Mouse (Mus musculus) cerebellum, postnatal 36 days (tissue): ENCODE data around the gene Nacc1.

Experiments used
- DNase-seq, 2 experiments: peaks; one replicate each; pipeline ENCODE4 v3.0.0; 2021 to 2022; ENCODE audit warnings: mixed read lengths in 2 of 2

The Nacc1 gene

DNA sequence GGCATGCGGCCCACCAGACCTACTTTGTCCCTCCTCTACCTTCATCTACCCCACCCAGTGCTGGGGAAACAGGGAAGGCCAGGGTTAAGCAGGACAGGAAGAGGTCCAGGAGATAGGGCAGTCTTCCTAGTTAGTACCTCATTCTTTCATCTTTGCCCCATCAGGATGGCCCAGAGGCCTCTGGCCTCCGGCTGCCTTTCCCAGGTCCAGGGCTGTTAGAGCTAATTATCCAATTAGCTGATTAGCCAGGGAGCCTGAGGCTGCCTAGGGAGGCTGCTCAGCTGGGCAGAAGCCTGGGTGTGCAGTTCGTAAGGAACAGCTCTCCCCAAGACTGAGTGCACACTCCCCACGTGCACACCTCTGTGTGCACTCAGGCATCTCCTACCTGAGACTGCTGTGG, 25.7 kb upstream of the Nacc1 start:
- no peak for DNase-seq

DNA sequence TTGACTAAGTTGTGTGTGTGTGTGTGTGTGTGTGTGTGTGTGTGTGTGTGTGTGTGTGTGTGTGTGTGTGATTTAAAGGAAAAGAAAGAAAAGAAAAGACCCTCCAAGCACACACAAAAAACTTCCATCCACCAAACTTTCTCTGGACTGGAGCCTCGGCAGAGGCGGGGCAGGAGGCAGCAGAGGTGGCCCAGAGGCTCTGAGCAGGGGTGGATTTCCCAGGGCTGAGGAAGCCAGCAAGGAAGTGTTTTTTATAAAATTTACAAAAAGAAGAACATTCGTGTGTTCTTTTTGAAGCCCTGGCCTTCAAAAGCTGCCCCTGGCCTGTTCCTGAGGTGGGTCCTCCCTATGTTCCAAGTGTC, 25.1 kb upstream of the Nacc1 start:
- DNase-seq, result no peak

DNA sequence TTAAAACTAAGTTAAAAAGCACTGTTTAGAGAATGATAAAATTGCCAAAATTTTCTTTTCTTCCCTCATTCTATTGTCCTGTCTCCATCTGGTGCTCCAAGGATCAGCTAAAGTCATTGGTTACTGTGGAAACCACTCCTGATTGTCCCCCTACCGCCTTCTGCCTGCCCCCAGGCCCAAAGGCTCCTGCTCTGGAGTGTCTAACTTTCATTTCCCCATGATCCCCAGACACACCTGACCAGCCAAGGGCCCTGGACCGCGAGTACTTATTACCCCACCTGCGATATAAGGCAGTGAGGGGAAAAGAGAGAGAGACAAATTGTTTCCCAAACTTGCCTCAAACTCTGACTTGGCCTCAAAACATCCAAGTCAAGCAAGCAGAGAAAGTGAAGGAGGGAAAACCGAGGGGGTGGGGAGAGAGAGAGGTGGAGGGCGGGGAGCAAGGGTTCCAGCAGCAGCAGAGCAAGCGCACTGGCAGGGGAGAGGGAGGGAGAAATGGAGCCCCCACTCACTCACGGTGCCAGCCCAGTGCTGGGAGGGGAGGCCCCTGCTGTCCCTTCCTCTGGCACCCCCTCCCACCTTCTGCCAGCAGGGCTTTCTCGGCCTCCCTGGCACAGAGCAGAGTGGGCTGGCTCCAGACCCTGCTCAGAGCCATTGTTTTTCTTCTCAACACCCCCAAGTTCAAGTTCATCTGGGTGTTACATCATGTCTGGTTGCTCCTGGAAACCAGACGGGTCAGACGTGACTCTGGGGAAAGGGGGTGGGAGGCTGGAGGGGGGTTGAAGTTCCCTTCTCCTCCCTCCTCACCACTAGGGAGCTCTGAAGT, 24.5 kb upstream of the Nacc1 start:
- no peak for DNase-seq

DNA sequence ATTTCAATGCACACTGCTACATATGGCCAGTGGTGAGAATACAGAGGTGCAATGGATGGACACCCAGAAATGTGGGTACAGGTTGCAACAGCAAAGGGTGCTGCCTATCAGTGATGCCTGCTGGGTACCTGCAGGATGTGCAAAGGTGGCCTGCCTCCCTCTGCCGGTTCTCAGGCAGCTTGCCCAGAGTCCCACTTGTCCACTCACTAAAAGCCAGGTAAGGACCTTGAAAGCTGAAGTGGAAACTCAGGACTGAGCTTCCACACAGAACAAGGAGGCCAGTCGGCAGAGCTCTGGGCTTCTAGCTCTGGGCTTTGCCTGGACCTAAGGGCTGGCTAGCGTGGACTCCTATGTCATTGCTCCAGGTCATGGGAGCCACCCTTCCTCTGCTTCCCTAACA, 23.6 kb upstream of the Nacc1 start:
- no peak for DNase-seq

DNA sequence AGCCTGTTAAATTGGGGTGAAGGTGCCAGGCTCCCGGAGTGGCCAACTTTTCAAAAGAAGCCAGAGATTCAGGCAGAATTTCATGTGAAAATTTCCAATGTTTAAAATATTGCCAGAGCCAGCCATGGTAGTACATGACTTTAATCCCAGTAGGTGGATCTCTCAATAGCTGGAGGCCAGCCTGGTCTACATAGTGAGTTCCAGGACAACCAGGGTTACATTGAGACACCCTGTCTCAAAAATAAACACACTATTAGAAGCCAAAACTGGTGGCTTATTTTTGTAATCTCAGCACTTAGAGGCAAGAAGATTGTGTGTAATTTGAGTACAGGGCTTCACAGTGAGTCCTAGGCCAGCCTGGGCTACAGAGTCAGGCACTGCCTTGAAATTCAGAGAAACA, 22.3 kb upstream of the Nacc1 start:
- DNase-seq, result no peak

DNA sequence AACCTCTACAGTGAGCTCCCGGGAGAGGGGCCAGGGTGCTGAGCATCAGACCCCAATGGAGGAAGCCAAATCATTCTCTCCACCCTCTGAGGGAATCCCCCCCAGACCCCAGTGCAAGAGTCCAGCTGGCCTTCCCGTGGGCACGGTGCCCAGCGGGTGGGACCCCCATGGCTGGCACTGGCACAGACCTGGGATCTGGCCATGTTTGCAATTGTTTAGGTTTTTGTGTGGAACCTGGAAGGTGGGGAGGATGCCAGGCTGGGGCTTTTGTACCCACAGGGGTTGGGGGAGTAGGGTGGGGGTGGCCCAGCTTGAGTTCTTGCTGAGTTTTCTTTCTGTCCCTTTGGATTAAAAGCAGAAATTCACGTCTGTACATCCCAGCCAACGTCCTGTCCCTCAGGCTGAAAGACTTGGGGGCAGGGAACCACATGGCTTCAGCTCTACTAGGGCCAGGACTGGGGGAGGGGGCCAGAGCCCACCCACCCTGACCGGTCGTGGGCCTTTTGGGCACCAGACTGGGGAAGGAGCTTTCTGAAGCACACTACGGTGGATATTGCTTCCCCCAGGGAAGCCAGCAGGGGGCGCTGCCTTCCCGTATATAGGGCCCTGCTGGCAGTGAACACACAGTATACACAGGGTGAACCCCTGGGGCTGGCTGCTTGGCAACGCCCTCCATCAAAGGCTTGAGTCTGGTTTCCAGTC, 21.3 kb upstream of the Nacc1 start:
- peak; percentile 88 to 90 for DNase-seq

DNA sequence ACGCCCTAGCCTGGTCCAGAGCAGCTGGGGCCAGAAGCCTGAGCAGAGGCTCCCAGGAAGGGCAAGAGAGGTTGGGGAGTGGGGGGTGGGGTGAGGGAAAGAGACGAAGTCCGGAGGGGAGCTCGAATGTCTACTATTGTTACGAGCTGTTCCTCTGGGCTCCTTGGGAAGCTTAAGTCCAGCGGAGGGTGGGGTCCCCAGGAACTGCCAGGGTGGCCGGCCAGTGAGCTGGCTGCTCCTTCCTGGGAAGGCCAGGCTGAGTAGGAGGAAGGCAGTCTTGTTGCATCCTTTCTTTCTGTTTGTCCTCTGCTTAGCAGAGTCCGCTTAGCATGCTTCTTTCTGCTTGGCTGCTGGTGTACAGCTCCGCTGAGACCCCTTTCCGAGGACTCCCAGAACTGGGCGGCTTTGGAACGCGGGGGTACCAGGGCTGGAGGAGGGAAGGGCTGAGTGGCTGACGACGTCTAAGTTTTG, 20.4 kb upstream of the Nacc1 start:
- peak in 1 of 2 experiments; percentile 6 for DNase-seq

DNA sequence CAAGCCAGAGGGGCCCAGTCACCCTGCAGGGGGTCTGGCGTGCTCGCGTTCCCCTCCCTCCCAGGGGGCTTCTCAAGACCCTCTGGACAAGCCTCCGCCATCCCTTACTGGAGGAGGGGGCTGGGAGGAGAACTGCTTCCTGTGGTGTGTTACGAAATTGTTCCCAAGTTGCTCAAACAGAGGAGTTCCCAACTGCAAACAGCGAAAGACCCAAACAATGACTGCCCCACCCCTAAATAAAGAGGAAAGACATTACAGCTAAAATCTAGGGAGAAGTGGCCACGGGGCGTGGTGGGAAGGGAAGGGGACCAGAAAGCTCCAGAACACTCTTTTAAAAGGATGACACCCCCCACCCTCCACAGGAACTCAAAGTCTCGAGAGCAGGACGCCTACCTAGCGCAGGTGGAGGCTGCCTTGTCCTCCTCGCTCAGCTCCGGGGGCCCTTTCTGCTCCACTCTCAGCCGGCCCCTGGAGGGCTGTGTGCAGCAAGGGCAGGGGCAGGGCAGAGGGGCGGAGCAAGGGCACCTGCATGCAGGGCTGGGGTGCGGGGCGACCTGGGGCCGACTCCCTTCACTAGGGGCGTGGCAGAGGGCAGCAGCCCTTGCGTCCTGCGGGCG, 19.7 kb upstream of the Nacc1 start:
- peak in 1 of 2 experiments; percentile 17 for DNase-seq

DNA sequence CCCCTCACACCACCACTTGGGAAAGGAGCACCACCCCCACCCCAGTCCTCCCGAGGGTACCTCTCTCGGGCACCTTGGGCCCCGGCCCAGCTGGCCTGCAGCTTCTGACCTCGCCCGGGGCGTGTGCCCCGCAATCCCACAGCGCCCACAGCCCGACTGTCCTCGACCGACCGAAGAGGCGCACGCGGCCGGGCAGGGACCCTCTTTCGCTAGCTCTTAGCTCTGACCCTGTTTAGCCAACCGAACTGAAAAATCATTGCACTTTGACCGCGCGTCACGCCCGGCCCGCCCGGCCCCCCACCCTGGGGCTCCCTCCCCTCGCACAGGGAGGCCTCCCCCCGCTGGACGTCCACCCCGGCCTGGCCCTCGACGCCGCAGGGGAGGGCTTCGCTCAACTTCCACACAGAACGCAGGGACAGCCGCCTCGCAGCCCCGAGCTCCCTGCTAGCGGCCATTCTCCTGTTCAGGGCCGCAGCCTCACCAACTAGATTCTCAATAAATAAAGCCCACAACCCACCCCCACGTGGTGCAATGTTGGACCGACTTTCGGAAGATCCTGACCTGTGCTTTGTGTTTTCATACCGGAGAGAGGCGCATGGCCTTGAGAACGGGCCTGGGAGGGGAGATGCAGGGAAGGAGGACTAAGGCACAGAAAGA, 19.1 kb upstream of the Nacc1 start:
- peak in 1 of 2 experiments; percentile 22 for DNase-seq

DNA sequence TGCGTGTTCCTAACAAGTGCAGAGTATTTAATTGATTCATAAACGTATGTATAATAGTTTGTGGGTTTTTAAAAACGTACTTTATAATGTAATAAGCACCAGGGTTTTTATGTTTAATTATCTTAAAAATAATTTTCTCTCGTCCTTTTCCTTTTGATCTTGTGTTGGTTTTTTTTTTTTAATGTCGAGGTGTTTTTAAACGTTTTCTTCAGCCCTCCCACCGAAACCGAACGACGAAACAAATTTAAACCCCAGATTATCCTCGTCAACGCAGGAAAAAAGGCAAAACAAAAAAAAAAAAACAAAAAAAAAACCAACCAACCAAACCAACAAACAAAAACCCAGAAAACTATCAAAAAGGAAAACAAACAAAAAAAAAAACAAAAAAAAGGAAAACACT, 18.3 kb upstream of the Nacc1 start:
- DNase-seq, result no peak

DNA sequence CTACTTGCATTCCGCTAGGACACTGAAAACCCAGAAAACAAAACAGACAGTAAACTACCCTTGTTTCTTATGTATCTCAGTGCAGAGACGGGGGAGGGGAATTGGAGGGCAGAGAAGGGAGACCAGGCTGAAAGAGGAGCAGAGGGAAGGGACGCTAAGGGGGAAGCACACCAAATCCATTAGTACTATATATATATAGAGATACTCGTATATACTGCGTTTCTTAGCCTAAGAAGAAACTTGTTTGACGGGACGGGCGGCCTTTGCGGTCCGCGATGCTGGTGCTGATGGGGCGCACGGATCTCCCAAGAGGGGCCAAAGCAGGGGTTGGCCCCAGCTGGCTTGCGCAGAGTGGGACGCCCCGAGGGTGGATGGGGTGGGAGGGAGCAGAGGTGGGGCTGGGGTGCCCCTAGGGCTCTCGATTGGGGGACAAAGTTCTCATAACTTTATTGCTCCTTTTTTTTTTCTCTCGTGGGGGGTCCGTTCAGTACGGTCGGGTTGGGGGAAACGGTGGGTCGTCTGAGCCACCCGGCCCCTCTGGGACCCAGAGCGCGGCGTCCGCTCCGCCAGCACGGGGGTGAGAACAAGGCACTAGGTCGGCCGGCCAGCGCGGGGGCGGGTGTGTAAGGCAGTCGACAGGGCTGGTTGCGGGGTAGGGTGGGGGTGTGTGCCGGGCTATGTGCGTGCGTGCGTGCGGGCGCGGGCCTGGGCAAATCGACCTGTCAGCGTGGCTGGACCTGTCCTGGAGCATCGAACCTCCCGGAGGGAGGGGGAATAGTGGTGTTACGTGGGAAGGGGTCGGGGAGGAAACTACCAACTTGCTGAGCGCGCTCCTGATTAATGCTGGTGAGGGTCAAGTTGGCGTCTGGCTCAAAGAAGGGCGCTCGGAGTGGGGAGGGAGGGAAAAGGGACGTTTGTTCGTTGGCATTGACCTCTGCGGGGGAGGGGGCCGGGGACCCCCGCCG, 17.5 kb upstream of the Nacc1 start:
- peak; percentile 37 to 38 for DNase-seq

DNA sequence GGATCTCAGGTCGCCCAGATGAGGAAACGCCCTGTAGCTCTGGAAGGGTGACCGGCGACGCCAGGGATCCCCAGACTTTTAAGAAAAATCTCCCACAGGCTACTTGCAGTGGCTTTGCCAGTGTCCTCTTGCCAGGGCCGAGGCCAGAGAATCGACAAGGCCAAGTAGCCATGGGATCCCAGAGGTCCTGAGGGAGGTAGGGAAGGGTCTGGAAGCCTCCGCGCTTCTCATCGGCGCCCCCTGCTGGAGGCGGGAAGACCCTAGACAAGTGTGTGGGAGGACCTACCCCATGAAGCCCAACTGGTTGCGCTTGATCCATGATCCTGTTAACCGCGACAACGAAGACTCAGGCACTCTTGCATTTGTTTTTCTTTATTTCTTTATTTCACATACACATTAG, 16.7 kb upstream of the Nacc1 start:
- DNase-seq, result peak; percentile 57 to 68

DNA sequence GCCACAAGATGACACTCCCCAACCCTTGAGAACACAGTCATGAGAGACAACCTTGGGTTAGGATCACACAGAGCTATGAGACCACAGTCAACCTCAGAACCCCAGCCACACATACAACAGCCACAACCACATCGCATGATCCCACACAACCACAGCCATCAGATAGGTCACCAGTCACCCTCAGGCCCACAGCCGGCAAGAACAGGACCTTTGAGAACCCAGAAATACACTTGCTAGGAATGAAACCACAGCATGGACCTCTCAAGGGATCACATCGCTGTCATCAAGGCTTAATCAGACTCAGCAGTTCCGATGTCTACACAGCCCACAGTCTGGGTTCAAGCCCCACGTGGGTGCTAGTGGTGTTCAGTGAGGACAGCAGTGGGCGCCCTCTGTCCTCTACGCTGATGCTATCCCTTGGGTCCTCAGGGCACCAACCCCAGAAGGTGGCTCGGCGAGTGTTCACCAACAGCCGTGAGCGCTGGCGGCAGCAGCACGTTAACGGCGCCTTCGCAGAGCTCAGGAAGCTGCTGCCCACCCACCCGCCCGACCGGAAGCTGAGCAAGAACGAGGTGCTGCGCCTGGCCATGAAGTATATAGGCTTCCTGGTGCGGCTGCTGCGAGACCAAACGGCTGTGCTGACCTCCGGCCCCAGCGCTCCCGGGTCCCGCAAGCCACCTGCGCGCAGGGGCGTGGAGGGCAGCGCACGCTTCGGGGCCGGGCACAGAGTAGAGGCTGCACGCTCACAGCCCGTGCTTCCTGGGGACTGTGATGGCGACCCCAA, 16.0 kb upstream of the Nacc1 start:
- DNase-seq, result peak; percentile 12 to 14

DNA sequence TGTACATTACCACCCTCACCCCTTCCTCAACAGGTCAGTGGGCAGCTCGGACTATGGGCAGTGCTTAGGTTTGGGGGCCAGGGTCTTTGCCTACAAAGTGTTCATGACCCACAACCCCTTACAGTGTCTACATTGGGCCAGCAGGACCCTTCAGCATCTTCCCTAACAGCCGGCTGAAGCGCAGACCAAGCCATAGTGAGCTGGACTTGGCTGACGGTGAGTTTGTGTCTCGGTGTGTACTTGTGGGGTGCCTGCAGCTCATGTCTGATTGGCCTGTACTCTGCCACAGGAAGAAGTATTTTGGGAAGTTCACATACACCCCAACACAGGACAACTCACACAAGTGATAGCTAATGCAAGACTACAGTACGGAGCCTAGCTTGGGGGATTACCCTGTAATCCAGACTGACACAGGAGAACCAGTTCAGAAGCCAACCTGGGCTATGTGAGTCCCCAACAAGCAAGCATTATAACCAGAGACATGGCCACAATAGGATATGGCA, 15.4 kb upstream of the Nacc1 start:
- DNase-seq, result no peak

DNA sequence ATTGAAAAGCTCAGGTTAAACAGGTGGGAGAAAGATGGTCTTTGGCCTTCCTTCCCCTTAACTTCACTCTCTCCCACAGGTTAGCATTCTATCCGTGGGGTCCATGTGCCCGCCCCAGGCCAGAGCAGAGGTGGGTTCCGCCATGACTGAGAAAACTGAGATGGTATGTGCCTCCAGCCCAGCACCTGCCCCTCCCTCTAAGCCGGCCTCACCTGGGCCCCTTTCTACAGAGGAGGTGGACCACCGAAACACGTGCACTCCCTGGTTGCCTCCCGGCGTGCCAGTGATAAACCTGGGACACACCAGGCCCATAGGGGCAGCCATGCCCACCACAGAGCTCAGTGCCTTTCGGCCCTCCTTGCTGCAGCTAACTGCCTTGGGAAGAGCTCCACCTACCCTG, 14.9 kb upstream of the Nacc1 start:
- DNase-seq, result peak in 1 of 2 experiments; percentile 5

DNA sequence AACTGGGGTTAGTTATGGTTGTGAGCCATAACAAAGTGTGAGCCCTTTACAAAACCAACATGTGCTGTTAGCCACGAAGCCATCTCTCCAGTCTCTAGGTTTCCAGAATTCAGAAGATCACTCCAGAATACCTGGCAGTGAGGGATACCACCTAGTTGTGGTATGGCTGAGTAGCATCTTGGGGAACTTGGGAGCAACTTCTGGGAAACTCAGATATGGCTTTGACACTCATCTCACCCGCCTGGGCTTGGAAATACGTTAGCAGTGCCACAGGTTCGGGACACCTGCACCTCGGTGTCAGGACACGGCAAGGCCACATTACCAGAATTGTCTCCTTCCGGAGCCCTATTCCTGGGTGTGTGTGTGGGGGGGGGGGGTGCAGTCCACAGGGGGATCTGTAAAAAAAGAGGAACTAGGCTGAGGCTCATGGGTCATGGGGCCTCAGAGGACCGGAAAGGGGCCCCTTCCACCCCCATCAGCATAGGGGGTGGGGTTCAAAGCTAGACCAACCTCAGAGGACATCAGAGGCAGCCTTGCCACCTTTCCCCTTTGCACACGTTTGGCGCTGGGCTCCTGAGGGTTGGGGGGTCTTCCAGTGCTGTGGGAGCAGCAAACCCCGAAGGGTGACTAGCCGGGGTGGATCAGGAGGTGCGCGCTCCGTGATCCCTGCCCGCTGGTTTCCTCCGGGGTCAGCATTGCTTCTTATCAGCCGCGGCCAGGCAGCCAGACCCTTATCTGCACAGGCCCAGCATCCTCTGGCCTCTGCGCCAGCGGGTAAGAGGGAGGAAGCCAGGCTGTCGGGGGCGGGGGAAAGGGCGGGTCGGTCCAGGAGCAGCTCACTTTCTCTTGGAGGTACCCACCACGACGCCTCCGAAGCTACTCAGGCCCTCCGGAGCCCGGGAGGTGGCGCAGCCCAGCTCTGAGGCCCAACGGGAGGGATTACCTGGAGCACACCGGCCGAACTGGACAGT, 13.6 kb upstream of the Nacc1 start, which contains the start of gene Lyl1:
Lyl1 (plus strand) TSS at position 517 of the 971 bp plus-strand sequence.
- DNase-seq, result no peak

DNA sequence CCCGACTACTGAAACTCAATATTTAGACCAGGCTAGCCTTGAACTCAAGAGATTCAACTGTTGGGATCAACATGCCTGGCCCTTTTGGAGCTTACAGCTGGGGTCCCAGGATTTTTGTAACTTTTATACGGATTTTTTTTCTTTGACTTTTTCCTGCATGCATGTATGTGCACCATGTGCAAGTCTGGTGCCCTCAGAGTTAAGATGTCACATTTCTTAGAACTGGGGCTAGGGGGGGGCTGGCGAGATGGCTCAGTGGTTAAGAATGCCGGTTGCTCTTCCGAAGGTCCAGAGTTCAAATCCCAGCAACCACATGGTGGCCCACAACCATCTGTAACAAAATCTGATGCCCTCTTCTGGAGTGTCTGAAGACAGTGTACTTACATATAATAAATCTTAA, 12.9 kb upstream of the Nacc1 start:
- no peak for DNase-seq

DNA sequence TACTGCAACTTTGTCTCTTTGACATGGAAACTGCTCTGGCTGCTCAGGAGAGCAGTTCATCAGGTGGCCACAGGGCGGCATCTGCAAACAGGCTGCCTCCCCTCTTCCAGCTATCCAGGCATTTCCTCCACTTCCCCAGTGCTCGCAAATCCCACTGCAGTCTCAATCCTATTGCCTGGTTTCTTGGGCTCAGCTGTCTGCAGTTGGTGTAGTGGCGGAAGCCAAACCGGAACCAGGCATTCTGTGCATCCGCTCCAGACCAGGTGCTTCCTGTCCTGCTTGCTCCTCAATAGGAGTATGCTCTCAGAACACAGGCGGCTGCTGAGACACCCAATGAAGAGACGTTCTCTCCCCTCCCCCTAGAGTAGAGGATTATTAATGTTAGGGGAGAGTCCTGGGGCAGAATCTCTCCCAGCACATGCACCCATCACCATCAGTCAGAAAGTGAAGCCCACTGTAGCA, 12.2 kb upstream of the Nacc1 start:
- peak; percentile 64 to 68 for DNase-seq

DNA sequence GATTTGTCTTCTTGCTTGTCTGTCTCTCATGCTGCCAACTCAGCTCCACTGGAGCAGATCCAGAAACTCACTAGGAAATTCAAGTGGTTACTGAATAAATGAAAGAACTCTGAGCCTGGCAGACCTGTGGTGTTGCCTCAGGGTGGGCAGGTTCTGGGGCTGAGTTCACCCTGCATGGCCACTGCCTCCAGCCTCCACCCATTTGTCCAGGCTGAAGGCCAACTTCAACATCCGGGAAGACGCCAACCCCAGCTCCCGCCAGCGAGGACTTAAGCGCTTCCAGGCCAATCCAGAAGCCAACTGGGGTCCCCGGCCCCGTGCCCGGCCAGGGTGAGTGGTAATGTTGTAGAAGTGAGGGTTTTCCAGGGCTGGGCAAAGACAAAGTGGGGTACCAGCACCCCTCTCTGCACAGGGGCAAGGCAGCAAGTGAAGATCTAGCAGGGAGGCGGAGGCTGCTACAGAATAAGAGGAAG, 11.3 kb upstream of the Nacc1 start:
- no peak for DNase-seq
